Mouse (Mus musculus) small intestine, adult 2 months (tissue): ENCODE data around the gene Tfdp2.

Experiments
- CTCF ChIP-seq: fragments of 200-500 bp; IDR thresholded peaks from 2 replicates; pipeline ENCODE4 v1.5.1; 2012; ENCODE audit warnings: low read depth, mild to moderate bottlenecking, control low read depth, inconsistent platforms, low read length, moderate library complexity, mixed read lengths; ENCODE audit not compliant: insufficient replicate concordance, insufficient read length; ENCODE audit errors: extremely low read depth
- POLR2A ChIP-seq: fragments of 200-500 bp; IDR thresholded peaks from 2 replicates; pipeline ENCODE4 v1.6.1; 2012; ENCODE audit warnings: low read depth, mild to moderate bottlenecking, control low read depth, inconsistent platforms, low read length, moderate library complexity

- TF ChIP-seq POLR2A: no peak
- TF ChIP-seq CTCF: no peak
Measured at GRCm38 (mm10) chr9:96258478-96258877, 62.4 kb downstream of the Tfdp2 start.
